Mouse (Mus musculus): ENCODE results near the gene H2-DMb1. TPM values are rescaled to one million over a fixed set of nuclear protein-coding genes. Genes with fewer than 3 reads are reported as not detected.

The H2-DMb1 gene
- total RNA-seq, 1 experiment from 2014 or later: 55.9 TPM

DNA sequence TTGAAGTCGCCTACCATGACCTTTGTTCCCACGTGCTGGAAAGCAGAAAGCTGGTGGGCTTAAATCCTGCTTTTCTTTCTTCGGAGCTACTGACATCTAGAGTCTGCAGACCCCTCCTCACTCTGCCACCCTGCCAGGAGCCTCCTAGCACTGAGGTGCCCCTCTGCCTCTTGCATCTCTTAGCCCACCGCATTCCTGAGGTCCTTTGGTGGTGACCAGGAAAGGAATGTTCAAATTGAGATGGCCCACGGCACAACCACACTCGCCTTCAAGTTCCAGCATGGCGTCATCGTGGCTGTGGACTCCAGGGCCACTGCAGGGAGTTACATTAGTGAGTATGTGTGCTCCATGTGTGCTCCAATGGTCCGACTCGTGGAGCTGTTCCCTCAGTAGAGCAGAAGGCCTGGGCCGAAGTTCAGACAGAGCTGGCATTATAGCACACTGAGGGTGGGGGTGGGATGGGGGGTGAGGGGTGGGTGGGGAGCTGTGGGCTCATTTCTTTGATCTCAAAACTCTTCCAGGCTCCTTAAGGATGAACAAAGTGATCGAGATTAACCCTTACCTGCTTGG, 46.3 kb downstream of the H2-DMb1 start:
- no peak for ATAC-seq (replicated peaks in 1 of 2; ENCODE audit: insufficient read depth in 1 of 2, low FRiP score in 2 of 2, low TSS enrichment in 1 of 2, low read depth in 1 of 2, poor library complexity in 2 of 2, severe bottlenecking in 2 of 2)

DNA sequence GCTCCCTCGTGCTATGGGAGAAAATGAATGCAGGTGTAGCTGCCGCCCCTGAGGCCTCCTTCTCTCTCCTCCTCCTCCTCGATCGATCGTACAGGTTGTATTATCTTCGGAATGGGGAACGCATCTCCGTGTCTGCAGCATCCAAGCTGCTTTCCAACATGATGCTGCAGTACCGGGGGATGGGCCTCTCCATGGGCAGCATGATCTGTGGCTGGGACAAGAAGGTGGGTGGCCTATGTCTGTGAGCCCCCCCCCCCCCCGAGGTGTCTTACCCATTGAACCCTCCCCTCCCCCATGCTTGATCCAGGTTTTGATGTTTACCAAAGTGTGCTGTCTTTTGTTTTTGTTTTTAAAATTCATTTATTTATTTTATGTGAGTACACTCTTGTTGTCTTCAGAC, 47.2 kb downstream of the H2-DMb1 start:
- ATAC-seq (replicated peaks in 1 of 2; ENCODE audit: insufficient read depth in 1 of 2, low FRiP score in 2 of 2, low TSS enrichment in 1 of 2, low read depth in 1 of 2, poor library complexity in 2 of 2, severe bottlenecking in 2 of 2): no peak

GRCm38 (mm10) chr17:34200772-34201505, 48.1 kb downstream of the H2-DMb1 start:
- ATAC-seq (replicated peaks in 1 of 2; ENCODE audit: insufficient read depth in 1 of 2, low FRiP score in 2 of 2, low TSS enrichment in 1 of 2, low read depth in 1 of 2, poor library complexity in 2 of 2, severe bottlenecking in 2 of 2): no peak

DNA sequence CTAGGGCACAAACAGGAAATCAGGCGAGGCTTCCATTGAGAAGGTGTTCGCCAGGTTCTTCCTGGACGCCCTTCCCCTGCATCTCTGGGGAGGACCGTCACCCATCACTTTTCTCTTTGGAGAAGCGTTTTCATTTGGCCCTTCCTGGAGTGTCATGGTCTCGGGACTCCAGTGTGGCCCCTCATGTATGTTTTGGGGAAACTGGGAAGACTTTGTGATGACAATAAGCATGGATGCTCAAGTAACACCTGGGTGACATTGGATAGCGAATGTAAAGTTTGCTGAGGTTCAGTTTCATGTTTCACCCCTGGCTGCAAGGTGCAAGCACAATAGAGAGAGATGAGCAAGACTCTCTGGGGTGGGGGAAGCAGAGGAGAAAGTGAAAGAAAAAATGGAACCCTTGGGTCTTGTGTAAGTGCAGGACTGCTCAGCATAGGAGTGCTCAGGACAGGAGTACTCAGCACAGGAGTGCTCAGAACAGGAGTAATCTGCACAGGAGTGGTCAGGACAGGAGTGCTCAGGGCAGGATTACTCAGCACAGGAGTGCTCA, 48.7 kb downstream of the H2-DMb1 start:
- no peak for ATAC-seq (replicated peaks in 1 of 2; ENCODE audit: insufficient read depth in 1 of 2, low FRiP score in 2 of 2, low TSS enrichment in 1 of 2, low read depth in 1 of 2, poor library complexity in 2 of 2, severe bottlenecking in 2 of 2)

DNA sequence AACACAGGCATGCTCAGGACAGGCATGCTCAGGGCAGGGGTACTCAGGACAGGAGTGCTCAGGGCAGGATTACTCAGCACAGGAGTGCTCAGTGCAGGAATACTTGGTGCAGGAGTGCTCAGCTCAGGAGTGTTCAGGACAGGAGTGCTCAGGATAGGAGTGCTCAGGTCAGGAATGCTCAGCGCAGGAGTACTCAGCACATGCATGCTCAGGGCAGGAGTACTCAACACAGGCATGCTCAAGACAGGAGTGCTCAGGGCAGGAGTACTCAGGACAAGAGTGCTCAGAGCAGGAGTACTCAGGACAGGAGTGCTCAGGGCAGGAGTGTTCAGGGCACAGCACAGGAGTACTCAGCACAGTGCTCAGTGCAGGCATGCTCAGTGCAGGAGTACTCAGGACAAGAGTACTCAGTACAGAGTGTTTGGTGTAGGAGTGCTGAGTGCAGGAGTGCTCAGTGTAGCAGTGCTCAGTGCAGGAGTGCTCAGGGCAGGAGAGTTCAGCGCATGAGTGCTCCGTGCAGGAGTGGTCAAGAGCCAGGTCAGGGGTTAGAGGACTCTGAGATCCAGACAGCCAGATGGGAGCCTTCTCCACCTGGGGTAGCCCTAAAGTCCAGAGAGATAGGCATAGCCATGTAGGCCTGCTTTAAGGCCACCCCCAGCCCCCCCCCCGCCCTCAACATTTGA, 50.0 kb downstream of the H2-DMb1 start:
- ATAC-seq (replicated peaks in 1 of 2; ENCODE audit: insufficient read depth in 1 of 2, low FRiP score in 2 of 2, low TSS enrichment in 1 of 2, low read depth in 1 of 2, poor library complexity in 2 of 2, severe bottlenecking in 2 of 2): no peak

- no peak for ATAC-seq (replicated peaks in 1 of 2; ENCODE audit: insufficient read depth in 1 of 2, low FRiP score in 2 of 2, low TSS enrichment in 1 of 2, low read depth in 1 of 2, poor library complexity in 2 of 2, severe bottlenecking in 2 of 2)
These were observed 50.6 kb downstream of the H2-DMb1 start, which contains the start of gene Tap2 for GRCm38 (mm10) chr17:34203444-34203843. Gene Tap2 (plus strand): TSS chr17:34203527.

DNA sequence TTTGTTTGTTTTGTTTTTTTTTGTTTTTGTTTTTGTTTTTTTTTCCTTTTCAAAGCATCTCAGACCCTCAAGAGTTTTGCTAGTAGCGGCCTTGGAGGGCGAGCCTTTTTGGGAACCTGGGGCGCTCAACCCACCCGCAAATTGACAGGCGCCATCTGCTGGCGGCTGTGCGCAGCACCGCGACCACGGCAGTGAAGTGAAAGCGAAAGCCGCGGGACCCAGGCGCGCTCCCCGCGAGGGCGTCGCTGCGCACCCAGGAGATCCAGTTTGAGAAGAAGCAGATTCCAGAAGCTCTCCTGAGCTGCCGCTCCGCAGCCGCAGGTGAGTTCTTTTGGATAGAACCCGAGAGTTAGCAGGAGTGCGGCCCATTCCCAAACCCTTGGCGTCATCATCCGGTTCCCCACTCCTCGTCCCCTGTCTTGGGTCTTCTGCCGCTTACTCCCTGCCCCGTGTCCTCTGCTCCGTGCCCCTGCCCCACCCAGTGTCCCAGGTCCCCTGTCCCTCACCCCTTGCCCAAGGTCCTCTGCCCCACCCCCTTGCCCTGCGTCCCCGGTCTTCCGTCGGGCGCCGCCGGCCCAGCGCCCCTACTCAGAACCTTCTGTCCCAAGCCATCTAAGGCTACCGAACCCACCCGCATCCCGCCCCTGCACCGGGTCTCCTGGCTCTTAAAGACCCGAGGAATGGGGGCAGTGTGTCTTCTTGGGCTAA, 51.6 kb downstream of the H2-DMb1 start:
- ATAC-seq (replicated peaks in 1 of 2; ENCODE audit: insufficient read depth in 1 of 2, low FRiP score in 2 of 2, low TSS enrichment in 1 of 2, low read depth in 1 of 2, poor library complexity in 2 of 2, severe bottlenecking in 2 of 2): peak; percentile 60 to 66

GRCm38 (mm10) chr17:34205021-34205745, 52.3 kb downstream of the H2-DMb1 start:
- peak in 1 of 2 experiments; percentile 4; a peak in 1 of 4 replicates for ATAC-seq (replicated peaks in 1 of 2; ENCODE audit: insufficient read depth in 1 of 2, low FRiP score in 2 of 2, low TSS enrichment in 1 of 2, low read depth in 1 of 2, poor library complexity in 2 of 2, severe bottlenecking in 2 of 2)

- ATAC-seq (replicated peaks in 1 of 2; ENCODE audit: insufficient read depth in 1 of 2, low FRiP score in 2 of 2, low TSS enrichment in 1 of 2, low read depth in 1 of 2, poor library complexity in 2 of 2, severe bottlenecking in 2 of 2): peak; percentile 26 to 57; a peak in 3 of 4 replicates
These were observed 52.9 kb downstream of the H2-DMb1 start for GRCm38 (mm10) chr17:34205746-34206176.

- ATAC-seq (replicated peaks in 1 of 2; ENCODE audit: insufficient read depth in 1 of 2, low FRiP score in 2 of 2, low TSS enrichment in 1 of 2, low read depth in 1 of 2, poor library complexity in 2 of 2, severe bottlenecking in 2 of 2): no peak
These were observed 53.9 kb downstream of the H2-DMb1 start for GRCm38 (mm10) chr17:34206731-34207130.

DNA sequence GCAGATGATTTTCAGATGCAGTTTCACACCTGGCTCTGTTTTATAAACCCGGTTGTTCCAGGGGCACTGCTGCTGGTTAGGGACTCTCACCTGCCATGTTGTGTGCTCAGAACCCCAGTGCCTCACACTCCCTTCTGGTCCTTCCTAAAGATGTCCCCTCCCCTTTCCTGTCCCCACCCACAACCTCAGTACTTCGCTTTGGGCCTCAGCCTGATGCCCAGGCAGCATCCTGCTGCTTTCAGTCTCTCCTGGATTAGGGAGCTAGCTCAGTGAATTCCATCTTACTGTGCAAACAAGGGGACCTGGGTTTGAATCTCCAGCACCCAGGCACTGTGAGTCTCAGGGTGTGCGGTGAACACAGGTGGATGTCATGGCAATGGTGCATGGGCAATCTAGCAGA, 54.6 kb downstream of the H2-DMb1 start:
- ATAC-seq (replicated peaks in 1 of 2; ENCODE audit: insufficient read depth in 1 of 2, low FRiP score in 2 of 2, low TSS enrichment in 1 of 2, low read depth in 1 of 2, poor library complexity in 2 of 2, severe bottlenecking in 2 of 2): no peak

- no peak for ATAC-seq (replicated peaks in 1 of 2; ENCODE audit: insufficient read depth in 1 of 2, low FRiP score in 2 of 2, low TSS enrichment in 1 of 2, low read depth in 1 of 2, poor library complexity in 2 of 2, severe bottlenecking in 2 of 2)
These were observed 55.0 kb downstream of the H2-DMb1 start for GRCm38 (mm10) chr17:34207866-34208265.

DNA sequence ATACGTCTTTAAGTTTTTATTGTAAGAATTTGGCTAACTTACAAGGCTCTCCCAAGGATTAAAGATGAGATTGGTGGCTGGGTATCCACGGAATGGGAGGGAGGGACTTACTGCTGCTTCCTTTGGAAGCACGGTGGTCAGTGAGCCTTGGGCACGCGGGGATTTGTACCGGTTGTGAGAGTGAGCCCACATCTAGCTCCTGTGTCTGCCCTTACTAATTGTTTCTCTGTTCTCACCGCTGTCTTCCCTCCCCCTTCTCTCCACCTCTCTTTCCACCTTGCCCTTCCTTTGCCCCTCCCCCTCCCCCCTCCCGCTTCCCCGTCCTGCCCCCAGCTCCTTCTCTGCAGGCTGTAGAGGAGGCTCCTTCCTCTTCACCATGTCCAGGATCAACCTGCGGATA, 55.5 kb downstream of the H2-DMb1 start:
- no peak for ATAC-seq (replicated peaks in 1 of 2; ENCODE audit: insufficient read depth in 1 of 2, low FRiP score in 2 of 2, low TSS enrichment in 1 of 2, low read depth in 1 of 2, poor library complexity in 2 of 2, severe bottlenecking in 2 of 2)

- ATAC-seq (replicated peaks in 1 of 2; ENCODE audit: insufficient read depth in 1 of 2, low FRiP score in 2 of 2, low TSS enrichment in 1 of 2, low read depth in 1 of 2, poor library complexity in 2 of 2, severe bottlenecking in 2 of 2): no peak
These were observed 56.8 kb downstream of the H2-DMb1 start for GRCm38 (mm10) chr17:34209680-34210079.

All from hematopoietic stem cell, adult 5-6 weeks (primary cell).